Mouse (Mus musculus): ENCODE results near the gene Iah1.

- TF ChIP-seq CTCF (IDR thresholded peaks at IDR 0.05; ENCODE audit: low read depth, low read length) (no peak), GATA1 (IDR thresholded peaks at IDR 0.05; ENCODE audit: borderline replicate concordance, low read length) (no peak)
Measured at GRCm38 (mm10) chr12:21335869-21336268, 19.7 kb downstream of the Iah1 start.
